Mouse (Mus musculus): ENCODE measurements at regions not wholly inside any gene's neighbourhood (a gene's known extent, or its start where the extent isn't known, plus 50 kb on each side); places are given as distances from the start of the nearest gene placed in this dataset.
A peak's percentile ranks its signal among the peaks of the same experiment; 100 is the strongest.

DNA sequence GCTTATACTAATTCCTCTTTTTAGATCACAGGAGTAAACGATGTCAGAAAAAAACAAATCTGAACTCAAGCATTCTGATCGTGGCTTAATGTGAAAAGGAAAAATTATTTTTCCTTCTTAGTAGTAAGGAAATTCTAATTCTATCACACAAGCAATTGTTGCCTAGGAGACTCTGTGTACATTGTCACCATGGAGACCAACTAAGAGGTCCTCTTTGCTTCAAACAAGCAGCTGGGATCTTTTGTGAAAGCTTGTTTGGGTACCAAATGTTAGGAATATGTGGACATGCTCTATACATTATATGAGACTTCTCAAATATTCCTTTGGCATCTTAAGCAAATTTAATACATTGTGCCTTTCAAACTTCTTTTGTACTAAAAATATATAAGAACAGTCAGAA lies 345.9 kb upstream of the Atp10a start:
- Histone ChIP-seq H3K4me1 (no peaks in the 10 kb centered on the region), H3K27ac (no peak overlapping the region), H3K27me3 (ENCODE audit: insufficient read depth, poor library complexity, severe bottlenecking) (no peaks in the 10 kb centered on the region), H3K4me3 (no peak overlapping the region), H3K36me3 (no peaks in the 10 kb centered on the region), H3K9me3 (no peaks in the 10 kb centered on the region)
- no peak for DNase-seq (ENCODE audit: low spot score)
- WGBS: 82% methylated on average over 2 of the region's 2 CpGs

GRCm38 (mm10) chr7:58322381-58322780 lies 333.6 kb upstream of the Atp10a start:
- no peak for DNase-seq (ENCODE audit: low spot score)
- no peaks in the 10 kb centered on the region for H3K36me3 ChIP-seq
- H3K27me3 ChIP-seq (ENCODE audit: insufficient read depth, poor library complexity, severe bottlenecking): no peaks in the 10 kb centered on the region
- no peak overlapping the region for H3K27ac ChIP-seq
- H3K4me1 ChIP-seq: no peaks in the 10 kb centered on the region
- no peak overlapping the region for H3K4me3 ChIP-seq
- no peaks in the 10 kb centered on the region for H3K9me3 ChIP-seq
- 38% methylated on average over 1 of the region's 1 CpGs for WGBS

DNA sequence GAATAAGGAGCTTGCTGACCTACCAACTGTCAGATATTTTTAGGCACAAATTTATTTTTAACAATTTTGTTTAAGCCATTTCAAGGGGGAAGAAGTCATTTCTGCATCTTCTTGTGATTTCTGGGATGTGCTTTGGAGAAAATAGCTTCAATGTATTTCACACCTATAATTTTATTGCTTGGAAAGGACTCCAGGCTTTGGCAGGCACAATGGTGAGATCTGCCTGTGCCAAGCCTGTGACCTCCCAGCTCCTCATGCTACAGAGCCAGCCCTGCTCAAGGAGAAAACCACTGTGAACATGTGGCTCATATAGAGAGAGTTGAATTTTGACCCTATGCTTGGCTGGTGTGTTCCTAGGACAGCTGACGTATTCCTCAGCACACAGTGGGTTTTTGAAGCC lies 288.6 kb upstream of the Atp10a start:
- H3K36me3 ChIP-seq: no peaks in the 10 kb centered on the region
- H3K4me3 ChIP-seq: no peak overlapping the region
- H3K27ac ChIP-seq: no peak overlapping the region
- WGBS: 69% methylated on average over 1 of the region's 1 CpGs
- DNase-seq (ENCODE audit: low spot score): no peak
- H3K27me3 ChIP-seq (ENCODE audit: insufficient read depth, poor library complexity, severe bottlenecking): no peaks in the 10 kb centered on the region
- no peaks in the 10 kb centered on the region for H3K4me1 ChIP-seq
- H3K9me3 ChIP-seq: no peaks in the 10 kb centered on the region

DNA sequence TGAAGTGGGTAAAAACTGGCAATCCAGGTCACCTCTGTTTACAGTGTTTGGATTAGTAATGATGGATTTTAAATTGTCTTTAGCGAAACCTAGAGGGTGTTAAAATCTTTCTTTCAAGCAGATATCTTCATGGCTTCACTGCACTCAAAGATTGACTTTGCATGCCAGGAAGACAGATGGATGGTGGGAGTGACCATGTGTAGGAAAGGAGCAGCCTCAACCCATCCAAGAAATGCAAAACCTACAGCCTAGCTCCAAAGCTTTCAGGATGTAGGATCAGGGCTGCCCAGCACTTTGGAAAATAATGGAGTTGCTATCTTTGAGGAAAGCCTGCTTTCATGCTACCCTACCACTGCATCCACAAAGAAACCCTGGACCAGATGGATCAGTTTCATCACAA lies 272.6 kb upstream of the Atp10a start:
- DNase-seq (ENCODE audit: low spot score): no peak
- H3K4me1 ChIP-seq: no peaks in the 10 kb centered on the region
- no peak overlapping the region for H3K27ac ChIP-seq
- H3K9me3 ChIP-seq: no peaks in the 10 kb centered on the region
- no peaks in the 10 kb centered on the region for H3K36me3 ChIP-seq
- 76% methylated on average over 1 of the region's 1 CpGs for WGBS
- H3K27me3 ChIP-seq (ENCODE audit: insufficient read depth, poor library complexity, severe bottlenecking): no peaks in the 10 kb centered on the region
- no peak overlapping the region for H3K4me3 ChIP-seq

DNA sequence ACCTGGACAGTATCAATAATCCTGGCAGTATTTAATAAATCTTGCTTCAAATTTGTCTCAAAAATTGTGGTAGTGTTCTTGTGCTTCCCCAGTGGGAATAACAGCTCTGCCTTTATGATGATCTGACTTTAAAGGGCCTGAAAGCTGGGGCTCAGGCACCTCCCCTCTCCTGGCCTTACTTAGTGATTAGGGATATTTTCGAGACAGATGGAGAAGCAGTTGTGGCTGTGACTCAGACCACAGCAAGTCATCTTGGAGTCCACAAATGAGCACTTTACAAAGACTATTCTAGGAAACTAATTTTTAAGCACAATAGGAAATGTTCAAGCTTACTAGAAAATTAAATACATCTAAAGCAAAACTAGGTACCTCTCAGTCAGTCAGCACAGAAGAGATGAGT lies 267.6 kb upstream of the Atp10a start:
- 66% methylated on average over 1 of the region's 1 CpGs for WGBS
- DNase-seq (ENCODE audit: low spot score): no peak
- Histone ChIP-seq H3K27me3 (ENCODE audit: insufficient read depth, poor library complexity, severe bottlenecking) (no peaks in the 10 kb centered on the region), H3K36me3 (no peaks in the 10 kb centered on the region), H3K9me3 (no peaks in the 10 kb centered on the region), H3K27ac (no peak overlapping the region), H3K4me1 (no peaks in the 10 kb centered on the region), H3K4me3 (no peak overlapping the region)

DNA sequence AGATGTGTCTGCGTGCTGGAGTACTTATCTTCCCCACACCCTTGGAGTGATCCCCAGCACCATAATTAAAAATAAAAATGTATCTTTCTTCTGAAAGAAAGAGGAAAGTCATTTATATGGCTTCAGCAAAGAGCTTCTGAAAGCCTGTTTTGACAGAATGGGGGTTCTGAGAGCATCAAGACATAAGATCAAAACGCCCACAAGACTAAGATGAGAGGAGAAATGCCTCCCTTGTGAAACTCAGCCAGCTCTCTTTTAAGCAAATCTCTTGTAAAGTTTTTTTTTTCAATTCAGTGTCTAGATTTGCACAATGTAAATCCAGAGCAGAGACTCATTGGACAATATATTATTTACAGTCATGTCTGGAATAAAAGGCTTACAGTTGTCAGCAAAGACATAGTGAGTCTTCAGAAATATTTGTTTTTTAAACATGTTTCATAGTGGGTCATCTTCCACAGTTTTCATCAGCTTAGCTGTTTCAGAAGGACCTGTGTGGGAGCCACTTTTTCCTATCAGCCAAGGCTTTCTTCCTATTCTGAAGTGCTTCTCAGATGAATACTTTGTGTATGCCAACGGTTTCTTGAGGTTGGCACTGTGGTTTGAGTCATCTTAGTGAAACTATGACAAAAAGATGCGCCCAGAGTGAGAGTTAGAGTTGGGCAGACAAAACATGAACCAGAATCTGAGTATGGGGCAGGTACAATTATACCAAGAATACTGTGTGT lies 263.4 kb upstream of the Atp10a start:
- no peak overlapping the region for H3K4me3 ChIP-seq
- DNase-seq (ENCODE audit: low spot score): no peak
- WGBS: 81% methylated on average over 4 of the region's 4 CpGs
- no peaks in the 10 kb centered on the region for H3K9me3 ChIP-seq
- H3K36me3 ChIP-seq: no peaks in the 10 kb centered on the region
- no peaks in the 10 kb centered on the region for H3K4me1 ChIP-seq
- no peaks in the 10 kb centered on the region for H3K27me3 ChIP-seq (ENCODE audit: insufficient read depth, poor library complexity, severe bottlenecking)
- no peak overlapping the region for H3K27ac ChIP-seq

DNA sequence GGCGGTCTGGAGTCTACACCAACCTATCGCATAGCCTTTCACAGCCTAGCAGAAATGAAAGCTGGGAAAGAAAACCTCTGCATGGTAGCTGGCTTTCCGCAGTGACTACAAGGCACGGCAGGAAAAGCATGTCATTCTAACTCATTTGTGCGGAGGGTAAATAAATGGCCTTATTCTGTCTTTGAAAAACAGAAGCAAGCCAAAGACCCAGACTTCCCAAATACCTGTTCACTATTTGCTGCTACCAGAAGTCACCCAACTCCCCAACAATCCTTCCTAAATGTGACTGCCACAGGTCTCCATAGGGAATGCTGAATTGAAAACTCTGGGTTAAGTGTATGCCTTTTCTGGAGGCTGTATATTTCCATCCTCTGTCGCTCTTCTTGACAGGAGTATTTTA lies 258.0 kb upstream of the Atp10a start:
- Histone ChIP-seq H3K9me3 (no peaks in the 10 kb centered on the region), H3K4me3 (peak overlapping the region; percentile 64), H3K27ac (peak overlapping the region; percentile 89), H3K27me3 (ENCODE audit: insufficient read depth, poor library complexity, severe bottlenecking) (no peaks in the 10 kb centered on the region), H3K4me1 (peaks cover 5% of the 10 kb centered on the region; the same call in 1 of the 2 replicates), H3K36me3 (no peaks in the 10 kb centered on the region)
- no peak for DNase-seq (ENCODE audit: low spot score)
- 25% methylated on average over 6 of the region's 6 CpGs for WGBS

- Histone ChIP-seq H3K36me3 (no peaks in the 10 kb centered on the region), H3K9me3 (no peaks in the 10 kb centered on the region), H3K4me1 (peaks cover 5% of the 10 kb centered on the region; the same call in 1 of the 2 replicates), H3K27me3 (ENCODE audit: insufficient read depth, poor library complexity, severe bottlenecking) (no peaks in the 10 kb centered on the region), H3K4me3 (peak overlapping the region; percentile 64), H3K27ac (peak overlapping the region; percentile 89)
- WGBS: 2% methylated on average over 9 of the region's 9 CpGs
- no peak for DNase-seq (ENCODE audit: low spot score)
Observed at GRCm38 (mm10) chr7:58398558-58399144, 257.3 kb upstream of the Atp10a start.

DNA sequence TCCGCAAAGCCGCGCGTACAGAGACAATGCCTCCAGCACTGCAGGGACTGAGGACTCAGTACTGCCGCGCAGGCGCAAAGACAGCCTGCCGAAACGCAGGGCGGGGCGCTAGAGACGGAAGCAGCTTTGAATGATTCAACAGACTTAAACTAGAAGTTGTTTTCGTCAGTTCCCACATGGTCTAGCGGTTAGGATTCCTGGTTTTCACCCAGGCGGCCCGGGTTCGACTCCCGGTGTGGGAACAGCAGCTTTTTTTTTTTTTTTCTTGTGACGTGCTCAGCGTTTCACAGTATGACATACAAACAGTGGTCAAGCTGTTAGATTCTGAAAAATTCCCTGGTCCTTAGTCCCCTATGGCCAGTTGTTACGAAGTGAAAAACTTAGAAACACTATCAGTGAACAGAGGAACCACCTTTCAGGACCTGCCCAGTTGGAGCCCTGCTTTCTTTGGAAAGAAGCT lies 256.8 kb upstream of the Atp10a start:
- WGBS: under 1% methylated on average over 21 of the region's 21 CpGs
- H3K4me1 ChIP-seq: peaks cover 5% of the 10 kb centered on the region; the same call in 1 of the 2 replicates
- peak overlapping the region; percentile 89 for H3K27ac ChIP-seq
- H3K9me3 ChIP-seq: no peaks in the 10 kb centered on the region
- peak overlapping the region; percentile 64 for H3K4me3 ChIP-seq
- DNase-seq (ENCODE audit: low spot score): peak; percentile 95
- H3K27me3 ChIP-seq (ENCODE audit: insufficient read depth, poor library complexity, severe bottlenecking): no peaks in the 10 kb centered on the region
- no peaks in the 10 kb centered on the region for H3K36me3 ChIP-seq

- peak overlapping the region; percentile 64 for H3K27ac ChIP-seq
- no peak for DNase-seq (ENCODE audit: low spot score)
Observed at GRCm38 (mm10) chr7:58399651-58400050, 256.3 kb upstream of the Atp10a start.

DNA sequence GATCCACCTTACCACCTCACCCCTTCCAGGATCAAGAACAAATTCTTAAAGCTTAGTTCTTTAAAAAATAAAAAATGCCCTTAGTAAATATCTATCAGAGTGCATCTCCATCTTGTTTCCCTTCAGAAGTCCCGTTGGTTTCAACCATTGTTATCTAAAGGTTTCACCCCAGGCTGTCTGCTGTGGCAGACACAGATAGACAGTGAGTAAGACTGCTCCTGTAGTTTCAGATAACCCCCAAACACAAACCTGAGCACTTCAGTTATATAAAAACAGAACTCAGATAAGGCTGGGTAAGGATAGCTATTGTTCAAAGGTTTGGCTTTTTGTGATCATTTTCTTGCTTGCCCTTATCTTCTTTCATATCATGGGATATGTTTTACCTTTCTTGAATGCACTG lies 255.4 kb upstream of the Atp10a start:
- no peaks in the 10 kb centered on the region for H3K27me3 ChIP-seq (ENCODE audit: insufficient read depth, poor library complexity, severe bottlenecking)
- 12% methylated on average over 1 of the region's 1 CpGs for WGBS
- H3K36me3 ChIP-seq: no peaks in the 10 kb centered on the region
- H3K4me3 ChIP-seq: no peak overlapping the region
- H3K9me3 ChIP-seq: no peaks in the 10 kb centered on the region
- H3K27ac ChIP-seq: no peak overlapping the region
- H3K4me1 ChIP-seq: peaks cover 5% of the 10 kb centered on the region; the same call in 1 of the 2 replicates
- no peak for DNase-seq (ENCODE audit: low spot score)

More at GRCm38 (mm10) chr7:58399651-58400050, 256.3 kb upstream of the Atp10a start:
- peaks cover 5% of the 10 kb centered on the region; the same call in 1 of the 2 replicates for H3K4me1 ChIP-seq
- no peaks in the 10 kb centered on the region for H3K27me3 ChIP-seq (ENCODE audit: insufficient read depth, poor library complexity, severe bottlenecking)
- H3K4me3 ChIP-seq: peak overlapping the region; percentile 64
- H3K36me3 ChIP-seq: no peaks in the 10 kb centered on the region
- 57% methylated on average over 5 of the region's 5 CpGs for WGBS
- no peaks in the 10 kb centered on the region for H3K9me3 ChIP-seq

DNA sequence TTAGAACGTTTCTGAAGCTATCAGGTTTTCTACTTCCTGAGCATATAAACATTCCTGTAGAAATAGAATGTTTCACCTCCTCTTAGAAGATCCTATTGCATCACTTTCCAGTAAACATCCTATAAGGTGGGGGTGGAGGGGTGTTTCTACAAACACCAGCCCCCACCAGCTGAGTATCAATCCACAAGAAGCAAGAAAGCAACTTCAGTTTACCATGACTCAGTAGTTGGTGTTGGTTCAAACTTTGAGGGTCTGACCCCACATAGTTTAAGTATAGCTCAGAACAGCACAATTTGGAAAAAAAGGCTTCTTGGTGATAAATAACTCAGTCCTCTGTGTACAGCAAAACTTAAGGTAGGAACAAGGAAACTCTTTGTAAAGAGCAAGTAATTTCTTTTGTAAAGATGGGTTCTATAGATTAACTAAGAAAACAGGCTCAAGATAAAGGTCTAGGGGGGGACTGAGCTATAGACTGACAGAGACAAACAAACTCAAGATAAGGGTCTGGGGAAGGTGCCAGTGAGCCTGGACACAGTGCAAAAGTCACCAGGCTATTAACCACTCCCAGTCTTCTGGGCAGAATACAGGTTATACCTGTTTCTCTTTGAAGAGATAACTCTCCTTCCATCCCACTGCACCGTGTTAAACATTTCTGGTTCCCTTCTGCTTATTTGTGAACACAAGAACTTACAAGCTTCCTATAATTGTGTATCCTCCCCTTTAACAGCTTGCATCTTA lies 218.9 kb upstream of the Atp10a start:
- Histone ChIP-seq H3K36me3 (no peaks in the 10 kb centered on the region), H3K9me3 (no peaks in the 10 kb centered on the region), H3K27ac (no peak overlapping the region), H3K4me3 (no peak overlapping the region), H3K4me1 (no peaks in the 10 kb centered on the region), H3K27me3 (ENCODE audit: insufficient read depth, poor library complexity, severe bottlenecking) (no peaks in the 10 kb centered on the region)
- 31% methylated on average over 2 of the region's 2 CpGs for WGBS
- no peak for DNase-seq (ENCODE audit: low spot score)

- Histone ChIP-seq H3K4me1 (no peaks in the 10 kb centered on the region), H3K9me3 (no peaks in the 10 kb centered on the region), H3K36me3 (no peaks in the 10 kb centered on the region), H3K27me3 (ENCODE audit: insufficient read depth, poor library complexity, severe bottlenecking) (no peaks in the 10 kb centered on the region), H3K27ac (no peak overlapping the region), H3K4me3 (no peak overlapping the region)
- WGBS: 81% methylated on average over 1 of the region's 1 CpGs
- no peak for DNase-seq (ENCODE audit: low spot score)
Observed at GRCm38 (mm10) chr7:58442535-58443184, 213.3 kb upstream of the Atp10a start.

All from heart, embryonic 10.5 days (tissue).